Mouse (Mus musculus) forebrain, embryonic 11.5 days (tissue): Measurements from ENCODE around the gene Cmtm7. TPM values are rescaled to one million over a fixed set of nuclear protein-coding genes. Genes with fewer than 3 reads are reported as not detected.
A peak's percentile ranks its signal among the peaks of the same experiment; 100 is the strongest.

Experiments used
- ATAC-seq: fragments of 200-750 bp; cut with Nextera tagmentation; replicated peaks from 2 replicates; pipeline ENCODE4 v1.8.0; 2017; ENCODE audit warnings: moderate TSS enrichment; ENCODE audit not compliant: low FRiP score
- DNase-seq: peaks from one replicate; pipeline ENCODE4 v3.0.0-alpha.2; 2017; ENCODE audit warnings: low spot score
- H3K27ac ChIP-seq: fragments of 300-500 bp; sonication (generic); 2 replicates; pipeline ENCODE4 v1.5.1; 2014; ENCODE audit warnings: low read depth, low read length
- H3K27me3 ChIP-seq: fragments of 300-500 bp; sonication (generic); 2 replicates; pipeline ENCODE4 v1.6.1; 2014; ENCODE audit warnings: mild to moderate bottlenecking, low read length, mixed read lengths; ENCODE audit not compliant: control insufficient read depth, insufficient read depth
- H3K36me3 ChIP-seq: fragments of 300-500 bp; sonication (generic); 2 replicates; pipeline ENCODE4 v1.6.1; 2014; ENCODE audit warnings: mild to moderate bottlenecking, low read length, moderate library complexity, mixed read lengths; ENCODE audit not compliant: control insufficient read depth, insufficient read depth
- H3K4me1 ChIP-seq: fragments of 300-500 bp; sonication (generic); replicated peaks from 2 replicates; pipeline ENCODE4 v1.6.1; 2014; ENCODE audit warnings: low read length, mixed read lengths; ENCODE audit not compliant: control insufficient read depth, insufficient read depth
- H3K4me2 ChIP-seq: fragments of 300-500 bp; sonication (generic); 2 replicates; pipeline ENCODE4 v1.6.1; 2014; ENCODE audit warnings: low read depth, mild to moderate bottlenecking, low read length, moderate library complexity, mixed read lengths; ENCODE audit not compliant: severe bottlenecking
- H3K4me3 ChIP-seq: fragments of 300-500 bp; sonication (generic); 2 replicates; pipeline ENCODE4 v1.5.1; 2014; ENCODE audit warnings: low read depth, low read length
- H3K9ac ChIP-seq: fragments of 300-500 bp; sonication (generic); 2 replicates; pipeline ENCODE4 v1.6.1; 2014; ENCODE audit warnings: low read length
- H3K9me3 ChIP-seq: fragments of 300-500 bp; sonication (generic); 2 replicates; pipeline ENCODE4 v1.6.1; 2016; ENCODE audit warnings: low read length, mixed read lengths; ENCODE audit not compliant: control insufficient read depth
- WGBS: fragments of 180-500 bp; shearing (Covaris S2); extraction: QIAGEN DNeasy Blood & Tissue Kit; methylation state at CpG from one replicate; pipeline ENCODE4 v1.1.7; 2014; 5-methylcytosine and 5-hydroxymethylcytosine counted together
- polyA plus RNA-seq: library from polyadenylated mRNA; unstranded; fragments of >200 nt; fragmentation: Nextera tagmentation; extraction: Ambion mirVana; gene quantifications from 2 replicates; pipeline ENCODE4 v1.2.1, GENCODE M21; 2014

Cmtm7 gene
- 50.6 and 63.5 TPM in 2 replicates for polyA plus RNA-seq

DNA sequence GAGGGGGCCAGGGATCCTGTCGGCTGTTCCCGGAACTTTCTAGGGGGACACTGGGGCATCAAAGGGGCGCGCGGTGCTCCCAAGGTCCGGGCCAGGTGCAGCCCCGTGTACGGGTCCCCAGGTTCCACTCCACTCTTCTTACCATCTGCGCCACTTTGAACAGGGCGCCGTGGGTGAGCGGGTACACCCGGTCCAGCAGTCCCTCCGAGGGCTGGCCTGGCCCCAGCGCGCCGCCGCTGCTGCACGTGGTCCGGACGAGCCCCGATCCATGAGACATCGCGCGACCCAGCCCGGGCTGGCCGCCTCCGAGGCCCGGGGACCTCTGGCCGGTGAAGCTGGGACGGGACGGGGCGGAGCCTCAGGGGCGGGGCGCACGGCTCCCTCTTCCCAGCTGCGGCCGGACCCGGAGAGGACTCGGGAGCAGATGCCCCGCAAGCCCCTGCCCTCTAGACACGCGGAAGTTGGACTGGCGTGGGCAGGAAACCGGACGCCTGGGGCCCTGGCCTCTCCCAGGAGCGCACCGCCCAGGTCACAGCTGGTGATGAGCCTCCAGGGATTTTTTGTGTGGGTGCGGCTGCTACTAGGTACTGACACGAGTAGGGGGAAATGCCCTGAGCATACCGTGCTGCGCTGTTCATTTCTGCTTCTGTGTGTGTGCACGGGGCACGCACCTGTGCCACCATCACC lies at the start of gene Cmtm7:
Gene Cmtm7 (minus strand): TSS at position 331 of the 687 bp plus-strand sequence.
- Histone ChIP-seq H3K9me3 (no peaks in the 10 kb centered on the region), H3K27me3 (0 out of 2 replicates have a peak, but pooled peaks cover 2% of the 10 kb centered on the region), H3K4me1 (peaks cover 5% of the 10 kb centered on the region; the same call in 1 of the 2 replicates), H3K4me2 (peak within 1 kb of the TSS; percentile 98), H3K27ac (0 out of 2 replicates have a peak within 1 kb of the TSS, but pooled peaks have one; percentile 25), H3K9ac (peak within 1 kb of the TSS; percentile 78), H3K36me3 (no peaks in the 10 kb centered on the region), H3K4me3 (peak within 1 kb of the TSS; percentile 56)
- ATAC-seq (peak; percentile 82), DNase-seq (peak; percentile 89)
- 2% methylated on average over 53 of the region's 54 CpGs for WGBS

DNA sequence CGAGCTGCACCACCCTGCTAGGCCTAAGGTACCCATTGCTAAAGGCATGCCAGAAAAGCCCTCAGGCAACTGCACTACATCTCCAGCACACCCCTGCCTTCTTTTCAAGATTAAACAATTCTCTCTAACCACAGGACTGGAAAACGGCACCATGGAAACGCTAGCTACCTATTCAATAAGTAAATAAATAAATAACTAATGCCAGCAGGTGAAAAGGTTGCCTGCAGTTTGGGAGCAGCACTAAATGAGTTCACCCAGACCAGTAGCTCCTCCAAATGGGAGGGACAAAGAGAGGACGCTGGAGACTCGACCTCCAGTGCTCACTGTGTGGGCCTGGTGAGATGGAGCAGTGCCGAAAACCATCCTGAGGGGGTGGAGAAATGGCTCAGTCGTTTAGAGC lies 48.7 kb upstream of the Cmtm7 start:
- H3K27me3 ChIP-seq = no peaks in the 10 kb centered on the region
- H3K4me3 ChIP-seq = no peak overlapping the region
- H3K9ac ChIP-seq = no peak overlapping the region
- no peak overlapping the region for H3K4me2 ChIP-seq
- 29% methylated on average over 7 of the region's 7 CpGs for WGBS
- H3K9me3 ChIP-seq = no peaks in the 10 kb centered on the region
- H3K36me3 ChIP-seq = no peaks in the 10 kb centered on the region
- DNase-seq (no peak), ATAC-seq (no peak)
- peaks cover 8% of the 10 kb centered on the region for H3K4me1 ChIP-seq
- no peak overlapping the region for H3K27ac ChIP-seq

DNA sequence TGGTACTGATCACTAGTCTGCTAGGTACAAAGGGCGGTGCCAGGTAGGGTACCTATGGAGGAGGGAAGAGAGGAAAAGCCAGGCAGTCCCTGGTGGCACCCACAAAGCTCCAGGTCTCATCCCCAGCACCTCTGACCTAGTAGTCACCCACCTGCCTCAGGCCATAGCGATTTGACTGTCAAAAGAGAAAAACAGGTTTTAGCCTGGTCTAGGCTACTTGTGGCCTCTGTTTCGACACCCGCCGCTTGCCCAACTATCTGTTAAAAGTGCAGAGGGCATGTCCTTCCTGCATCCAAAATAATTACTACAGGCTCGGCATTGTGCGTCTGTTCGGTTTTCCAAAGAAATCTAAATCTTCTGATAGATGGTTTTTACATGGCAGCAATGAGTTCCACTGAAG lies 48.0 kb upstream of the Cmtm7 start:
- H3K27me3 ChIP-seq = no peaks in the 10 kb centered on the region
- H3K4me1 ChIP-seq = peaks cover 8% of the 10 kb centered on the region
- no peak overlapping the region for H3K9ac ChIP-seq
- no peak overlapping the region for H3K4me3 ChIP-seq
- WGBS = 92% methylated on average over 8 of the region's 8 CpGs
- H3K36me3 ChIP-seq = no peaks in the 10 kb centered on the region
- H3K27ac ChIP-seq = no peak overlapping the region
- H3K4me2 ChIP-seq = no peak overlapping the region
- ATAC-seq (no peak), DNase-seq (no peak)
- H3K9me3 ChIP-seq = no peaks in the 10 kb centered on the region

GRCm38 (mm10) chr9:114828377-114828776 lies 46.7 kb upstream of the Cmtm7 start:
- ATAC-seq = no peak
- Histone ChIP-seq H3K9me3 (no peaks in the 10 kb centered on the region), H3K4me2 (no peak overlapping the region), H3K4me1 (peaks cover 8% of the 10 kb centered on the region), H3K27ac (no peak overlapping the region), H3K36me3 (no peaks in the 10 kb centered on the region), H3K27me3 (no peaks in the 10 kb centered on the region), H3K4me3 (no peak overlapping the region), H3K9ac (no peak overlapping the region)
- 94% methylated on average over 6 of the region's 6 CpGs for WGBS
- no peak for DNase-seq

GRCm38 (mm10) chr9:114827242-114827852 lies 45.7 kb upstream of the Cmtm7 start:
- ATAC-seq = no peak
- no peak for DNase-seq
- H3K4me1 ChIP-seq = peaks cover 8% of the 10 kb centered on the region
- no peaks in the 10 kb centered on the region for H3K36me3 ChIP-seq
- WGBS = 64% methylated on average over 1 of the region's 1 CpGs
- no peaks in the 10 kb centered on the region for H3K9me3 ChIP-seq
- no peak overlapping the region for H3K9ac ChIP-seq
- H3K4me3 ChIP-seq = no peak overlapping the region
- no peak overlapping the region for H3K27ac ChIP-seq
- no peaks in the 10 kb centered on the region for H3K27me3 ChIP-seq
- H3K4me2 ChIP-seq = no peak overlapping the region

DNA sequence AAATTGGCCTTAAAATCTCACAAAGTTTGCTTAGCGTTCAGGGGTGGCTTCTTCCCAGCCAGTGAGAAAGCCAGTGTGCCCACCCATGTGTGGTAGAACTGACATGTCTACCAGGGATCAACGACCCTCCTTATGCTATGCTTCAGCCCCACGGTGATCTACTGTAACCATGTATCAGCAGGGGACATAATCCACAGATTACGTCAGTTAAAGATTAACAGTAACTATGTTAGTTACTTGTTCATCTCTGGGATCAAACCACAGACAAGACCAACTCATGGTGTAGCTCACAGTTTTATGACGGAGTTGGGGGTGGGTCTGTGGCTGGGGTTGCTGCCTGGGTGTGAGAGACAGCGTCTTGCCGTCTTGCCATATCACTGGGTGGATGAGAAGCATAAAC lies 42.5 kb upstream of the Cmtm7 start:
- DNase-seq = no peak
- H3K4me3 ChIP-seq = no peak overlapping the region
- 95% methylated on average over 7 of the region's 7 CpGs for WGBS
- ATAC-seq = no peak
- no peaks in the 10 kb centered on the region for H3K9me3 ChIP-seq
- no peak overlapping the region for H3K4me2 ChIP-seq
- H3K4me1 ChIP-seq = no peaks in the 10 kb centered on the region
- H3K9ac ChIP-seq = no peak overlapping the region
- H3K36me3 ChIP-seq = no peaks in the 10 kb centered on the region
- no peaks in the 10 kb centered on the region for H3K27me3 ChIP-seq
- H3K27ac ChIP-seq = no peak overlapping the region

DNA sequence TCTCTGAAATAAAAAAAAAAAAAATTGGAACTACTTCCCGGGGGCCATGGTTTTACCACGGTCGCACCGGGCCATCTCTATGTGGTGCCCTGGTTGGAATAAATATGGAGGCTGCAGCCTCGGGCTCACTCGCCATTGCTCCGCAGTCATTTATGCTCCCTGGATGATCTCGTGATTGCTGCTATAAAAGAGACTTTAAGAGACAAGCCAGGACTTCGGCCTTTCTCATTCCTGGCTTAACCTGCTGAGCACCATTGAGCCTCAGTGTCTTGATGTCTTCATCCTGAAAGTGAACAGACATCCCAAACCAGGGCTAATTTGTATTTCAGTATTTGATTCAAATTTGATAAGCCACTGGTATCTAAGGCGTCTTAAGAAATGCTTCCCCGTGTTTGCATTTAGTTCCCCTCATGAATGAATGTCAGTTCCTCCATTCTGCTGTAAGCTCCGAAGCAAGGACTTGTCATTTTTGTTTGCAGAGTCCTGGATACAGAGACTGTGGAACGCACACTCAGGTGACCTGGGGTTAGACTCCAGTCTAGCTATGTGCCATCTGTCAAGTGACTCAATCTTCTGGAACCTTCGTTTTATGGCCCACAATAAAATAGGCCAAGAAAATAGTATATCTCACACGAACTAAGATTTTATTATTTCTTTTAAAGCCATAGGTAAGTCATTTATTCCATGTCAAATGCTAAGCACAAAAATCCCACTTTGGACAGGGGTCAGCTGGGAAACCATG lies 40.1 kb upstream of the Cmtm7 start:
- no peak overlapping the region for H3K9ac ChIP-seq
- no peaks in the 10 kb centered on the region for H3K9me3 ChIP-seq
- no peaks in the 10 kb centered on the region for H3K27me3 ChIP-seq
- 95% methylated on average over 15 of the region's 15 CpGs for WGBS
- H3K27ac ChIP-seq = no peak overlapping the region
- ATAC-seq (no peak), DNase-seq (no peak)
- no peaks in the 10 kb centered on the region for H3K36me3 ChIP-seq
- no peak overlapping the region for H3K4me2 ChIP-seq
- H3K4me3 ChIP-seq = no peak overlapping the region
- H3K4me1 ChIP-seq = no peaks in the 10 kb centered on the region

- no peak overlapping the region for H3K4me3 ChIP-seq
Observed at GRCm38 (mm10) chr9:114818918-114819317, 37.3 kb upstream of the Cmtm7 start.

More at GRCm38 (mm10) chr9:114818918-114819317, 37.3 kb upstream of the Cmtm7 start:
- Histone ChIP-seq H3K9ac (no peak overlapping the region), H3K27ac (no peak overlapping the region), H3K36me3 (no peaks in the 10 kb centered on the region), H3K4me1 (no peaks in the 10 kb centered on the region), H3K4me2 (no peak overlapping the region), H3K9me3 (no peaks in the 10 kb centered on the region), H3K27me3 (no peaks in the 10 kb centered on the region)
- DNase-seq (no peak), ATAC-seq (no peak)
- WGBS = 94% methylated on average over 3 of the region's 3 CpGs
